Mouse (Mus musculus) lung, postnatal 25 days (tissue): ENCODE measurements around the gene Odf3l1.
"Not testable (repeated sequence)": the region's sequence is repeated elsewhere in the genome, so short reads cannot be mapped to it uniquely, and the experiment has no call there.

Source experiments
- DNase-seq: peaks from one replicate; pipeline ENCODE4 v3.0.0; 2022; ENCODE audit warnings: low spot score

The Odf3l1 gene

GRCm38 (mm10) chr9:56864216-56864729, at the start of gene Odf3l1:
Odf3l1 (minus strand) TSS chr9:56864679.
- DNase-seq, result no peak

DNA sequence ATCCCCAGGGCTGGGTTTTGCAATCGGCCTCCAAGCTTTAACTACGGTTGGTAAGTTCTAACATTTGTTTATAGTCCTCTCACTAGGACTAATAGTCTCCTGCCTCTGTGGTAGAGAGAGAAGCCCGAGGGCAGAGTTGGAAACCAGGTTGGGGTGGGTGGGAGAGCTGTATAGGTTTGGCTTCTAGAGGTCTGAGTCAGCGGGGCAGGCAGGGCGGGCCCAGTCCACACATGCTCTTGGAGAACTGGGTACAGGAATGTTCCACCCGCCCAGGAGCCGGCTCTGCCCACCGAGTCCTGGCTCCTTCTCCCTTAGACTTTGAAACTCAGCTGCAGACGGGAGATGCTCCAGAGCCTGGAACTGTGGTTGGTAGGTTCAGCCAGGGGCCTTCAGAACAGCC, 49.5 kb upstream of the Odf3l1 start:
- no peak for DNase-seq

GRCm38 (mm10) chr9:56911017-56911416, 46.5 kb upstream of the Odf3l1 start:
- no peak for DNase-seq

- DNase-seq, result not testable (repeated sequence)
Observed at GRCm38 (mm10) chr9:56909991-56910390, 45.5 kb upstream of the Odf3l1 start.

DNA sequence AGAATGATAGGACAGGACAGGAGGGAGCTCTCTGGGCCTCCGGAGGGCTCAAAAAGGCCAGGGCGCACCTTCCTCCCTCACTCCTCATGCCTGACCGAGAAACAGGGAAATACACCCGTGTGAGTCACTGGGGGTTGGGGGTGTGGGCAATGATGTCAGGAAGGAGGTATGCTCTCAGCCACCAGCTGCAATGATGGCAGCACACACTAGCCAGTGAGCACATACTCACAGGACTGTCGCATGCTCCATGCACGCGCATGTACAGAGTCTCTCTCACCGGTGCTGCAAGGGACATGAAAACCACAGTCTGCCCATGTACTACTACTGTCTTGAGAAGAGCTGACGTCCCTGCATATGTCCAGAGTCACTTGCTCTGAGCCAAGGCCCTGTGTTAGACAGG, 43.1 kb upstream of the Odf3l1 start:
- no peak for DNase-seq

GRCm38 (mm10) chr9:56903662-56904061, 39.2 kb upstream of the Odf3l1 start:
- no peak for DNase-seq

- peak; percentile 61 for DNase-seq
Observed at GRCm38 (mm10) chr9:56901187-56901586, 36.7 kb upstream of the Odf3l1 start.

DNA sequence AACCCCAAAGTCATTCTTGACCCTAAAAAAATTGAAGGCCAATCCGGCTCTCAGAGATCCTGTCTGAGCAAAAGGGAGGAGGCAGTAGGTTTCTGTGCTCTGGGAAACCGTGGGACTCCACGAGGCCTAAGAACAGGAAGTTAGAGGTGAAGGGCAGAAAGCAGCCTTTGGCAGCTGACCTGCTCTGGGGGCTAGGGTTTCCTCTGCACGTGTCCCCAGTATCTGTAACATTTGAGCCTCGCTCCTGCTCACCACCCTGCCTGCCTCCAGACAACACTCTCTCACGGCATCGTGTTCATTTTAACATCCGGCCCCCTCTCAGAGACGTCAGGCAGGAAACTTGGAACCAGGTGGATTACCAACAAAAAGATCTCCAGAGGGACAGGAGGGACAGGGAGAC, 36.1 kb upstream of the Odf3l1 start:
- no peak for DNase-seq

DNA sequence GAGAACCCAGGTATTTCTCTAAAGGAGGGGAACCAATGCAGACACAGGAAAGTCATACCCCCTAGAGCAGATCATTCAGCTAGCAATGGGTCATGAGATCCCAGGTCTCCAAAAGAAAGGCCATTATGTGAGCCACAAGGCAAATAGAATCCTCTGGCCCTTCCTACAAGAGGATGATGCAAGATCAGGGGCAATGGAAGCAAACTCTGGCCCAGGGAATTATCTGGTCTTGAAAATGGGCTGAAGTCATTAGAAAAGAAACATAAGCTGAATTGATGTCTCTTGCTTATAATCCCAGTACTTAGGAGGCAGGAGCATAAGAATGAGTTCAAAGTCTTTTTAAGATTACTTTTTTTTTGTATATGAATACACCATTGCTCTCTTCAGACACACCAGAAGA, 35.6 kb upstream of the Odf3l1 start:
- no peak for DNase-seq

DNA sequence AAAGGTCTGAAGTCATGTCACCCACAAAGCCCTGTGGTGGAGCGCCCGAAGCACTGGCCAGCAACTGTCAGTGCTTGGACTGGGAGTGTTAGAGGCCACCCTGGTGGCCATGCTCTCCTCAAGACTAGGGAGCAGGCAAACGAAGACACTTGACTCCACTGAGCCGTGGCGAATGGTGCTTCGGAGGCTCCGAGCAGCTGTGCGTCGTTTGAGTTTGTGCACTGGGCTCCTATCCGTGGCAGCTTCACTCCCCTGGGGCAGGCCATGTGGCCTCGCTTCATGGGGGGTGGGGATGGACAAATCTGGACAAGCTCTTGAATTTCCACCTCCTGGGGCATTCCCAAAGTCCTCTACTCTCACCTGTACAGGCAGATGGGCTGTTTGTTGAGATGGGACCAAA, 34.9 kb upstream of the Odf3l1 start:
- DNase-seq, result no peak

- no peak for DNase-seq
Observed at GRCm38 (mm10) chr9:56896779-56897178, 32.3 kb upstream of the Odf3l1 start.

DNA sequence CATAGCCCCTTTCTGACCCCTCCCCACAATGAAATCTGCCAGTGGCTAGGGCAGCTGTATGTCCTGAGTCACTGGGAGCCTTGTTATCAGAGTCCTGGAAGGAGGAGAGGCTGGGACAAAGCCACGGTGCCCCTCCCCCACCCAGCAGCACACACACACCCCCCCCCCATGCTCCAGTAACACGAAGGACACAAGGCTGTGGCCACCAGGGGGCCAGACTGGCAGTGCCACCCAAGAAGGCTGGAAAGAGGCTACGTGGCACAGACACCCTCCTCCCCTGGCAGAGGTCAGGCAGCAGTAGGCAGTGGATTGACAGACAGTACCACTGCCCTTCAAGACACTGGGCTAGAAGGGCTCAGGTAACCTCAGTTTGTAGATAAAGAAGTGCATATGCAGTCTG, 29.5 kb upstream of the Odf3l1 start:
- DNase-seq, result peak; percentile 34

GRCm38 (mm10) chr9:56893313-56893712, 28.8 kb upstream of the Odf3l1 start:
- no peak for DNase-seq

- no peak for DNase-seq
Observed at GRCm38 (mm10) chr9:56892111-56892510, 27.6 kb upstream of the Odf3l1 start.

DNA sequence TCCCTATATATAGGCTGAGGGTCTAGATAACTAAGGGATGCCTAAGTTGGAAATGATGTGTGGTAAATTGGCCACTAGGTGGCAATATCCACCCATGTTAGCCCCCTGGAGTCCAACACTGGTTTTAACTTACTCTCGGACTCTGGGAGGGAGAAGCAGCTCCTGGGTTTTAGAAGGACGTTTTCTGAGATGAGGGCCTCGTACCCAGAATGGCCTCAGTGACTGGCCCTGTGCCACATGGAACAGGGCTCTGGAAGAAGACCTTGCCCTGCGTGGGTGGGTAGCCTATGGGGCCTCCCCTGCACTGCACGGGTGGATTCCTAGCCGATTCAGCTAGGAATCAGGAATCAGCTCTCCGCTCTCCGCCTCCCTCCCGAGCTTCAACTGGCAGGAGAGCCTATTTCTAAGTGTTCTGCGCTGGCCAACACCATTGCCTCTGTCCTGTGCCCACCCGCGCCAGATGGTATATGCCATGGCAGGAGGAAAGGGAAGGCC, 27.1 kb upstream of the Odf3l1 start:
- peak; percentile 80 for DNase-seq

DNA sequence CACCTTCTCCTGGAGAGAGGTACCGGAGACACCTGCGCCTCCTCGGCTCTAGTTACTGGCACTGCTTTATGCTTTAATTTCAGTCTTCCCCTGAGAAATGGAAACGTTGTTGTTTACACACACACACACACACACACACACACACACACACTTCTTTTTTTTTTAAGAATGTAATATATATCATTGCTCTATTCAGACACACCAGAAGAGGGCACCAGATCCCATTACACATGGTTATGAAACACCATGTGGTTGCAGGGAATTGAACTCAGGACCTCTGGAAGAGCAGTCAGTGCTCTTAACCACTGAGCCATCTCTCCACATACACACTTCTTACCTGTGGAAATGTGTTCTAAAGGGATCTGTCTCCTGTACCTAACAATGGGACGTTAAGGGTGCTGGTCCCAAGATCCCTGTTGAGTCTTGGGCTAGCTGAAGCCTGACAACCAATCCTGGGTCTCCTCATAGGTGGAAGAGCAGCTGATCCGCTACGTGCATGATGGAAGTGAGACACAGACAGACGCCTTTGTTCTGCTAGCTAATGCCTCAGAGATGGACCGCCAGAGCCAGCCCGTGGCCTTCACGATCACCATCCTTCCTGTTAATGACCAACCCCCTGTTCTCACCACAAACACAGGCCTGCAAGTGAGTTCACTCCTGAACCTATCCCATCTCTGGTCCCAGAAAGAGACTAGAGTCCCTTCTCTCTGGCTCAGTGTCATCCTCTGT, 26.2 kb upstream of the Odf3l1 start:
- DNase-seq, result no peak

- DNase-seq, result peak; percentile 79
Observed at GRCm38 (mm10) chr9:56889817-56890216, 25.3 kb upstream of the Odf3l1 start.

GRCm38 (mm10) chr9:56887581-56887980, 23.1 kb upstream of the Odf3l1 start:
- DNase-seq, result no peak

DNA sequence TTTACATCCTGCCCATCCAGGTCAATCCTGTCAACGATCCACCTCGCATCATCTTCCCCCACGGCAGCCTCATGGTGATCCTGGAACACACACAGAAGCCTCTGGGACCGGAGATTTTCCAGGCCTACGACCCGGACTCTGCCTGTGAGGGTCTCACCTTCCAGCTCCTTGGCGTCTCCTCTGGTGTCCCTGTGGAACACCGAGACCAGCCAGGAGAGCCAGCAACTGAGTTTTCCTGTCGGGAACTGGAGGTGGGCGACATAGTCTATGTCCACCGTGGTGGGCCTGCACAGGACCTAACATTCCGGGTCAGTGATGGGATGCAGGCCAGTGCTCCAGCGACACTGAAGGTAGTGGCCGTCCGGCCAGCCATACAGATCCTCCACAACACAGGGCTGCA, 22.1 kb upstream of the Odf3l1 start:
- no peak for DNase-seq

DNA sequence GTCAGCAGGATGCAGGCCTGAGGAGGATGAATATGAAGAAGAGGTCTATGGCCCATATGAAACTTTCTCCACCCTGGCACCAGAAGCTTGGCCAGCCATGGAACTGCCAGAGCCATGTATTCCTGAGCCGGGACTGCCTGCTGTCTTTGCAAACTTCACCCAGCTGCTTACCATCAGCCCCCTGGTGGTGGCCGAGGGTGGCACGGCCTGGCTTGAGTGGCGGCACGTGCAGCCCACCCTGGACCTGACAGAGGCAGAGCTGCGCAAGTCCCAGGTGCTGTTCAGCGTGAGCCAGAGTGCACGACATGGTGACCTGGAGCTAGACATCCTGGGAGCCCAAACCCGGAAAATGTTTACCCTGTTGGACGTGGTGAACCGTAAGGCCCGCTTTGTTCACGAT, 21.6 kb upstream of the Odf3l1 start:
- DNase-seq, result no peak

- no peak for DNase-seq
Observed at GRCm38 (mm10) chr9:56884328-56884727, 19.8 kb upstream of the Odf3l1 start.

- no peak for DNase-seq
Observed at GRCm38 (mm10) chr9:56883470-56883869, 19.0 kb upstream of the Odf3l1 start.

- no peak for DNase-seq
Observed at GRCm38 (mm10) chr9:56882818-56883217, 18.3 kb upstream of the Odf3l1 start.

DNA sequence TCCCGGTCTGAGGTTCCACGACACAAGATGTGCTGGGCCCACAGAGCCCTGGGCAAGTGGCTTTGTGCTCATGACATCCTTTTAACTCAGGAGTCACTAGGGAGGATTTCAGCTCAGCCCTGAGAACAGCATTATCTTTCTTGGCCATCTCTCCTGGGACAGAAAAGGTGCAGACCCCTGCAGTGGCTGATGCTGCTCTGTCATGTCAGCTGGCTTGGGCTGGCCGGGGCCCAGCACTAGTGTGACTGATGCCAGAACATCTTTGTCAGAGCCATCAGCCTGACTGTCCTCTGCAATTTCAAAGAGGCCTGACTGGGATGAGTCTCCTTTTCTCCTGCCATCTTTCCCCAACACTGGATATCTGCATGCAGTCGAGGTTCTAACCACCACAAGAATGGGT, 17.8 kb upstream of the Odf3l1 start:
- DNase-seq, result no peak
